Mouse (Mus musculus) lung, postnatal 4 days (tissue): ENCODE data around the gene Hagh.

Source experiments
- DNase-seq, 2 experiments: peaks; one replicate each; pipeline ENCODE4 v3.0.0; 2021

Gene Hagh

GRCm38 (mm10) chr17:24907591-24907990 is 67.6 kb downstream of the Hagh start:
- no peak for DNase-seq

DNA sequence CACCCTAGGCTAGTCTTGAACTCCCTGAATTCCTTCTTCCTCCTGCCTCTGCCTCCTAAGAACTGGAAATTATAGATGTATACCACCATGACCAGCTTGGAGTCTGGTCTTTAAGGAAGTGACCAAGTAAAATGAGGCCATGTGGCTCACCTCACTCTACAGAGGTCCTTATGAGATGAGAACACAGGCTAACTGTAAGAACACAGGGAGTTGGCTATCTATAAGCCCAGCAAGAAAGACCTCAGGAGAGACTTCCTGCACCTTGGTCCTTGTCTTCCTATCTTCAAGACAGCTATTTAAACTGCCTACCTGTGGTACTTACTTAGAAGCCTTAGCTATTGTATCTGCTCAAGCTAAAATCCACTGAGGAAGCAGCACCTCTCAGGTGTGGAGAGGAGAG is 74.0 kb downstream of the Hagh start:
- no peak for DNase-seq
